Mouse (Mus musculus) right cerebral cortex, postnatal 4 days (tissue): ENCODE measurements at regions not wholly inside any gene's neighbourhood (a gene's known extent, or its start where the extent isn't known, plus 50 kb on each side); places are given as distances from the start of the nearest gene placed in this dataset.

Experiments
- DNase-seq: peaks from one replicate; pipeline ENCODE4 v3.0.0-alpha.2; 2022

- no peak for DNase-seq
Measured at GRCm38 (mm10) chr3:34593279-34593678, 56.9 kb upstream of the Sox2 start.

- no peak for DNase-seq
Measured at GRCm38 (mm10) chr3:34577896-34578530, 72.2 kb upstream of the Sox2 start.

- no peak for DNase-seq
Measured at GRCm38 (mm10) chr3:34577115-34577514, 73.1 kb upstream of the Sox2 start.

- no peak for DNase-seq
Measured at GRCm38 (mm10) chr3:34576159-34576558, 74.0 kb upstream of the Sox2 start.

- DNase-seq = no peak
Measured at GRCm38 (mm10) chr3:34574711-34575350, 75.4 kb upstream of the Sox2 start.

- DNase-seq = no peak
Measured at GRCm38 (mm10) chr3:34573312-34573711, 76.9 kb upstream of the Sox2 start.

- DNase-seq = peak; percentile 33
Measured at GRCm38 (mm10) chr3:34572081-34572480, 78.1 kb upstream of the Sox2 start.

- no peak for DNase-seq
Measured at GRCm38 (mm10) chr3:34571630-34572029, 78.6 kb upstream of the Sox2 start.

- DNase-seq = no peak
Measured at GRCm38 (mm10) chr3:34569998-34570397, 80.2 kb upstream of the Sox2 start.

- DNase-seq = peak; percentile 53
Measured at GRCm38 (mm10) chr3:34568086-34568650, 82.0 kb upstream of the Sox2 start.

- no peak for DNase-seq
Measured at GRCm38 (mm10) chr3:34565386-34565785, 84.8 kb upstream of the Sox2 start.

- DNase-seq = no peak
Measured at GRCm38 (mm10) chr3:34562893-34563292, 87.3 kb upstream of the Sox2 start.

- DNase-seq = no peak
Measured at GRCm38 (mm10) chr3:34561709-34562108, 88.5 kb upstream of the Sox2 start.

- no peak for DNase-seq
Measured at GRCm38 (mm10) chr3:34559841-34560703, 90.1 kb upstream of the Sox2 start.

GRCm38 (mm10) chr3:34558821-34559520, 91.2 kb upstream of the Sox2 start:
- no peak for DNase-seq

- no peak for DNase-seq
Measured at GRCm38 (mm10) chr3:34552542-34553208, 97.5 kb upstream of the Sox2 start.

- DNase-seq = no peak
Measured at GRCm38 (mm10) chr3:34551069-34551468, 99.1 kb upstream of the Sox2 start.

GRCm38 (mm10) chr3:34550189-34550588, 100.0 kb upstream of the Sox2 start:
- no peak for DNase-seq

- no peak for DNase-seq
Measured at GRCm38 (mm10) chr3:34532451-34532850, 117.8 kb upstream of the Sox2 start.

- DNase-seq = no peak
Measured at GRCm38 (mm10) chr3:34531836-34532235, 118.4 kb upstream of the Sox2 start.

GRCm38 (mm10) chr3:34527546-34527945, 122.7 kb upstream of the Sox2 start:
- no peak for DNase-seq

GRCm38 (mm10) chr3:34525730-34526129, 124.5 kb upstream of the Sox2 start:
- no peak for DNase-seq
